Mouse (Mus musculus) lung, postnatal 0 days (tissue): Measurements from ENCODE around the gene Uri1.

Experiments used
- CTCF ChIP-seq: IDR thresholded peaks from 2 replicates; pipeline ENCODE4 v1.5.1; 2016; ENCODE audit warnings: antibody characterized with exemption, mild to moderate bottlenecking
- EP300 ChIP-seq: IDR thresholded peaks from 2 replicates; pipeline ENCODE4 v1.6.1; 2016; ENCODE audit warnings: antibody characterized with exemption, mild to moderate bottlenecking, control low read depth

GRCm38 (mm10) chr7:38041244-38041643 is 17.9 kb upstream of the Uri1 start:
- TF ChIP-seq CTCF (no peak), EP300 (no peak)
